Mouse (Mus musculus) erythroblast, embryonic 14.5 days (primary cell): ENCODE measurements around the gene Dlgap1.

Source experiments
- GATA1 ChIP-seq: IDR thresholded peaks from 2 replicates; pipeline ENCODE4 v1.6.1; 2012; ENCODE audit warnings: low read length, inconsistent platforms, mixed read lengths
- TAL1 ChIP-seq: IDR thresholded peaks from 3 replicates; pipeline ENCODE4 v1.6.1; 2012; ENCODE audit warnings: low read length, inconsistent platforms, mixed read lengths

- TF ChIP-seq TAL1: no peak
- no peak for TF ChIP-seq GATA1
Measured at GRCm38 (mm10) chr17:70734728-70735127, 765.9 kb downstream of the Dlgap1 start.
